Mouse (Mus musculus) intestine, postnatal 0 days (tissue): ENCODE measurements around the gene Steap4. TPM values are rescaled to one million over a fixed set of nuclear protein-coding genes. Genes with fewer than 3 reads are reported as not detected.

ENCODE experiments used
- ATAC-seq: fragments of 200-750 bp; cut with Nextera tagmentation; 2 replicates; pipeline ENCODE4 v1.8.0; 2017; ENCODE audit warnings: mild to moderate bottlenecking, moderate TSS enrichment, moderate library complexity
- H3K27ac ChIP-seq: fragments of 300-500 bp; sonication (generic); 2 replicates; pipeline ENCODE4 v1.5.1; 2014; ENCODE audit warnings: mild to moderate bottlenecking, low read depth, low read length, moderate library complexity
- H3K27me3 ChIP-seq: fragments of 300-500 bp; sonication (generic); replicated peaks from 2 replicates; pipeline ENCODE4 v1.6.1; 2014; ENCODE audit warnings: low read length, mixed read lengths; ENCODE audit not compliant: control insufficient read depth, insufficient read depth
- H3K36me3 ChIP-seq: fragments of 300-500 bp; sonication (generic); 2 replicates; pipeline ENCODE4 v1.6.1; 2014; ENCODE audit warnings: mild to moderate bottlenecking, moderate library complexity; ENCODE audit not compliant: control insufficient read depth, insufficient read depth
- H3K4me1 ChIP-seq: fragments of 300-500 bp; sonication (generic); replicated peaks from 2 replicates; pipeline ENCODE4 v1.6.1; 2014; ENCODE audit warnings: antibody characterized with exemption, low read length, mixed read lengths; ENCODE audit not compliant: control insufficient read depth, insufficient read depth
- H3K4me2 ChIP-seq: fragments of 300-500 bp; sonication (generic); replicated peaks from 2 replicates; pipeline ENCODE4 v1.6.1; 2014; ENCODE audit warnings: low read depth, mild to moderate bottlenecking, moderate library complexity
- H3K4me3 ChIP-seq: fragments of 300-500 bp; sonication (generic); 2 replicates; pipeline ENCODE4 v1.5.1; 2014; ENCODE audit warnings: low read depth, low read length
- H3K9ac ChIP-seq: fragments of 300-500 bp; sonication (generic); 2 replicates; pipeline ENCODE4 v1.6.1; 2014; ENCODE audit warnings: mild to moderate bottlenecking, low read depth, low read length
- H3K9me3 ChIP-seq: fragments of 300-500 bp; sonication (generic); 2 replicates; pipeline ENCODE4 v1.6.1; 2016; ENCODE audit warnings: mixed run types; ENCODE audit not compliant: control insufficient read depth
- CTCF ChIP-seq: sonication (generic); IDR thresholded peaks from 2 replicates; pipeline ENCODE4 v1.5.1; 2016; ENCODE audit warnings: low read depth, mild to moderate bottlenecking, control low read depth, antibody characterized with exemption, moderate library complexity
- WGBS: fragments of 180-500 bp; shearing (Covaris S2); extraction: QIAGEN DNeasy Blood & Tissue Kit; methylation state at CpG from one replicate; pipeline ENCODE4 v1.1.7; 2014; 5-methylcytosine and 5-hydroxymethylcytosine counted together
- polyA plus RNA-seq: library from polyadenylated mRNA; unstranded; fragments of >200 nt; fragmentation: Nextera tagmentation; extraction: Ambion mirVana; gene quantifications from 2 replicates; pipeline ENCODE4 v1.2.1, GENCODE M21; 2015

Gene Steap4
- polyA plus RNA-seq, 1 experiment from 2014 or later = 2.3 TPM

GRCm38 (mm10) chr5:7995288-7995897 is 35.1 kb downstream of the Steap4 start:
- no peaks in the 10 kb centered on the region for H3K36me3 ChIP-seq
- no peak overlapping the region for H3K4me2 ChIP-seq
- TF ChIP-seq CTCF = no peak
- no peaks in the 10 kb centered on the region for H3K27me3 ChIP-seq
- H3K4me3 ChIP-seq = no peak overlapping the region
- H3K9ac ChIP-seq = no peak overlapping the region
- 95% methylated on average over 1 of the region's 1 CpGs for WGBS
- no peaks in the 10 kb centered on the region for H3K4me1 ChIP-seq
- no peak for ATAC-seq
- H3K9me3 ChIP-seq = no peaks in the 10 kb centered on the region
- no peak overlapping the region for H3K27ac ChIP-seq

GRCm38 (mm10) chr5:7996401-7997044 is 36.3 kb downstream of the Steap4 start:
- no peaks in the 10 kb centered on the region for H3K4me1 ChIP-seq
- TF ChIP-seq CTCF = peak; percentile 73
- no peak overlapping the region for H3K4me3 ChIP-seq
- no peaks in the 10 kb centered on the region for H3K36me3 ChIP-seq
- H3K9ac ChIP-seq = no peak overlapping the region
- no peak overlapping the region for H3K4me2 ChIP-seq
- no peak overlapping the region for H3K27ac ChIP-seq
- H3K27me3 ChIP-seq = no peaks in the 10 kb centered on the region
- 39% methylated on average over 8 of the region's 8 CpGs for WGBS
- H3K9me3 ChIP-seq = no peaks in the 10 kb centered on the region
- ATAC-seq = no peak

- no peaks in the 10 kb centered on the region for H3K27me3 ChIP-seq
- TF ChIP-seq CTCF = no peak
- no peaks in the 10 kb centered on the region for H3K4me1 ChIP-seq
- no peaks in the 10 kb centered on the region for H3K36me3 ChIP-seq
- 88% methylated on average over 2 of the region's 2 CpGs for WGBS
- H3K4me3 ChIP-seq = no peak overlapping the region
- H3K4me2 ChIP-seq = no peak overlapping the region
- no peaks in the 10 kb centered on the region for H3K9me3 ChIP-seq
- H3K9ac ChIP-seq = no peak overlapping the region
- no peak for ATAC-seq
- no peak overlapping the region for H3K27ac ChIP-seq
Observed at GRCm38 (mm10) chr5:7997086-7997485, 36.8 kb downstream of the Steap4 start.

- Histone ChIP-seq H3K36me3 (no peaks in the 10 kb centered on the region), H3K9ac (no peak overlapping the region), H3K4me3 (no peak overlapping the region), H3K27ac (no peak overlapping the region), H3K9me3 (no peaks in the 10 kb centered on the region), H3K4me2 (no peak overlapping the region), H3K27me3 (no peaks in the 10 kb centered on the region), H3K4me1 (no peaks in the 10 kb centered on the region)
- TF ChIP-seq CTCF = no peak
- WGBS = 83% methylated on average over 10 of the region's 10 CpGs
- no peak for ATAC-seq
Observed at GRCm38 (mm10) chr5:8000466-8000865, 40.2 kb downstream of the Steap4 start.

GRCm38 (mm10) chr5:8002827-8003226 is 42.6 kb downstream of the Steap4 start:
- Histone ChIP-seq H3K9me3 (no peaks in the 10 kb centered on the region), H3K4me2 (no peak overlapping the region), H3K4me1 (no peaks in the 10 kb centered on the region), H3K27me3 (no peaks in the 10 kb centered on the region), H3K4me3 (no peak overlapping the region), H3K27ac (no peak overlapping the region), H3K9ac (no peak overlapping the region), H3K36me3 (no peaks in the 10 kb centered on the region)
- no peak for TF ChIP-seq CTCF
- no peak for ATAC-seq

- H3K4me1 ChIP-seq = no peaks in the 10 kb centered on the region
- H3K9me3 ChIP-seq = no peaks in the 10 kb centered on the region
- H3K27me3 ChIP-seq = no peaks in the 10 kb centered on the region
- no peak overlapping the region for H3K27ac ChIP-seq
- no peak overlapping the region for H3K9ac ChIP-seq
- ATAC-seq = no peak
- H3K4me3 ChIP-seq = no peak overlapping the region
- WGBS = 57% methylated on average over 3 of the region's 3 CpGs
- H3K4me2 ChIP-seq = no peak overlapping the region
- no peaks in the 10 kb centered on the region for H3K36me3 ChIP-seq
- TF ChIP-seq CTCF = no peak
Observed at GRCm38 (mm10) chr5:8013276-8013675, 53.0 kb downstream of the Steap4 start.

Other genes starting within 250 kb of the Steap4 start
- 322 and 324 TPM in 2 replicates for gene Sri, start 85.6 kb downstream of the Steap4 start, polyA plus RNA-seq